Mouse (Mus musculus) heart, embryonic 10.5 days (tissue): ENCODE measurements around the gene Dph3. TPM values are rescaled to one million over a fixed set of nuclear protein-coding genes. Genes with fewer than 3 reads are reported as not detected.

Source experiments
- DNase-seq: peaks from one replicate; pipeline ENCODE4 v3.0.0-alpha.2; 2017; ENCODE audit warnings: low spot score
- H3K27ac ChIP-seq: fragments of 300-500 bp; sonication (generic); 2 replicates; pipeline ENCODE4 v1.5.1; 2016; ENCODE audit warnings: mild to moderate bottlenecking
- H3K27me3 ChIP-seq: fragments of 300-500 bp; sonication (generic); 2 replicates; pipeline ENCODE4 v1.6.1; 2016; ENCODE audit warnings: mild to moderate bottlenecking; ENCODE audit not compliant: poor library complexity, insufficient read depth, severe bottlenecking
- H3K36me3 ChIP-seq: fragments of 300-500 bp; sonication (generic); 2 replicates; pipeline ENCODE4 v1.6.1; 2016; ENCODE audit warnings: mild to moderate bottlenecking, moderate library complexity
- H3K4me1 ChIP-seq: fragments of 300-500 bp; sonication (generic); 2 replicates; pipeline ENCODE4 v1.6.1; 2016; ENCODE audit warnings: mild to moderate bottlenecking
- H3K4me3 ChIP-seq: fragments of 300-500 bp; sonication (generic); 2 replicates; pipeline ENCODE4 v1.5.1; 2016; ENCODE audit warnings: mild to moderate bottlenecking, moderate library complexity
- H3K9me3 ChIP-seq: fragments of 300-500 bp; sonication (generic); 2 replicates; pipeline ENCODE4 v1.6.1; 2016; ENCODE audit warnings: mild to moderate bottlenecking, moderate library complexity
- WGBS: fragments of 180-500 bp; shearing (Covaris S2); methylation state at CpG from one replicate; pipeline ENCODE4 v1.1.7; 2016; 5-methylcytosine and 5-hydroxymethylcytosine counted together
- polyA plus RNA-seq: library from polyadenylated mRNA; unstranded; fragments of >200 nt; fragmentation: Nextera tagmentation; extraction: Ambion mirVana; gene quantifications from 2 replicates; pipeline ENCODE4 v1.2.1, GENCODE M21; 2016

Dph3 gene
- polyA plus RNA-seq, 1 experiment from 2014 or later: 90.6 TPM

- Histone ChIP-seq H3K27me3 (no peaks in the 10 kb centered on the region), H3K4me3 (no peak overlapping the region), H3K27ac (no peak overlapping the region), H3K4me1 (peaks cover 15% of the 10 kb centered on the region), H3K9me3 (no peaks in the 10 kb centered on the region), H3K36me3 (peaks cover 17% of the 10 kb centered on the region)
- DNase-seq: no peak
- WGBS: 44% methylated on average over 8 of the region's 8 CpGs
These were observed 8.5 kb downstream of the Dph3 start for GRCm38 (mm10) chr14:32076896-32077575.

DNA sequence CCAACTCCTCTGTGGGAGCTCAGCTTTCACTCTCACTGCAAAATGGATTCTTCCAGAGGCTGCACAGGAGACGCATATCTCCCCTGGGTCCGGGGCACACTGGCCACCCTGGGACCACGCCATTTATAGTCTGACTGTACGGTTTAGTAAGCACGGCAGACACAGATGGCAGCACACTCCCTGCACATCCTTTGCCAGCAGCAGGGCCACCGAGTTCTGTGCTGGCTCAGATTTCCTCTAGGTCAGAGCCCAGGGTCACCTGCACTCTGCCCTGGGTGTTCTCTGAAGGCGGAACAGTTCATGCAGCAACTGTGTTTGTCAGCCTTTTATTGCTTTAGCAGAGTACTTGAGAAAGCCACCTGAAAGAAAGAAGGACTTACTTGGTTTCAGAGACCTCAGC is 11.6 kb downstream of the Dph3 start:
- Histone ChIP-seq H3K4me3 (no peak overlapping the region), H3K9me3 (no peaks in the 10 kb centered on the region), H3K4me1 (peaks cover 15% of the 10 kb centered on the region), H3K36me3 (no peaks in the 10 kb centered on the region), H3K27me3 (no peaks in the 10 kb centered on the region), H3K27ac (peak overlapping the region; percentile 71)
- DNase-seq: no peak
- WGBS: 62% methylated on average over 7 of the region's 7 CpGs

GRCm38 (mm10) chr14:32073211-32073685 is 12.3 kb downstream of the Dph3 start:
- Histone ChIP-seq H3K4me3 (no peak overlapping the region), H3K27me3 (no peaks in the 10 kb centered on the region), H3K4me1 (peaks cover 15% of the 10 kb centered on the region), H3K27ac (peak overlapping the region; percentile 71), H3K36me3 (no peaks in the 10 kb centered on the region), H3K9me3 (no peaks in the 10 kb centered on the region)
- WGBS: 11% methylated on average over 8 of the region's 8 CpGs
- peak; percentile 91 for DNase-seq

DNA sequence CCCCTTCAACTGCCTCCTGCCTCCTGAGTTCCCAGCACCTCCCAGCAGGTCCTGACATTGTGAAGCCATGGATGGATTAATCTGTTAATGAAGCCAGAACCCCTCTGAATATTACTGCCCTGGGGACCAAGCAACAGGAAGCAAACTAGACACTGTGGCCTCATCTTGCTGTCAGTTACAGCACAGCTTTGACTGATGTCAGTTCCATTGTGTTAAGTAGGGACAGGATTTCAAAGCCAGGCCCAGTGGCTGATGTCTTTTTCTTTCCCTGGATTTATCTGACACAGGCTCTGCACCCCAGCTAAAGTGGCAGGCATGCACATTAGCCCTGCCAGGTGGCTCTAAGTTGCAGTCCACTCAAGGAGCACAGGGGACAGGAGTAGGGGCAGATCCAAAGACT is 12.7 kb downstream of the Dph3 start:
- H3K4me1 ChIP-seq: peaks cover 15% of the 10 kb centered on the region
- no peaks in the 10 kb centered on the region for H3K9me3 ChIP-seq
- H3K36me3 ChIP-seq: no peaks in the 10 kb centered on the region
- DNase-seq: peak; percentile 71
- no peak overlapping the region for H3K4me3 ChIP-seq
- peak overlapping the region; percentile 71 for H3K27ac ChIP-seq
- no peaks in the 10 kb centered on the region for H3K27me3 ChIP-seq

DNA sequence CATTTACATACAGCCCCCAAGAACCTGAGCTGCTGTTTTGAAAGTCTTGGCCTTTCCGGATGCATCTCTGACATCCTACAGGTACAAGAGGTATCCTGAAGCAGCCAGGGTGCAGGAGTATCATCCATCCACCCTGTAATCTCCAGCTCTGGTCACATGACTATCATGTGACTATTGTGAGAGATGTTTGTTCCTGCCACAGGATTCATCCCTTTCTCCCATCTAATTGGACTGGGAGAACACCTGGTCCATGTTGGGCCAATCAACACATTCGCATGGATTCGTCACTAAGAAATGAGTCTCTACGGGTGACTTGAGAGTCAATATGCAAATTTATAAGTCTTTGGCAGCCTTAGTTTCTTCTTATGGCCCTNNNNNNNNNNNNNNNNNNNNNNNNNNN is 24.1 kb downstream of the Dph3 start:
- 85% methylated on average over 4 of the region's 4 CpGs for WGBS
- H3K36me3 ChIP-seq: no peaks in the 10 kb centered on the region
- H3K27me3 ChIP-seq: no peaks in the 10 kb centered on the region
- H3K4me3 ChIP-seq: no peak overlapping the region
- H3K9me3 ChIP-seq: peaks cover 3% of the 10 kb centered on the region; the same call in 1 of the 2 replicates
- H3K4me1 ChIP-seq: no peaks in the 10 kb centered on the region
- DNase-seq: no peak
- no peak overlapping the region for H3K27ac ChIP-seq

DNA sequence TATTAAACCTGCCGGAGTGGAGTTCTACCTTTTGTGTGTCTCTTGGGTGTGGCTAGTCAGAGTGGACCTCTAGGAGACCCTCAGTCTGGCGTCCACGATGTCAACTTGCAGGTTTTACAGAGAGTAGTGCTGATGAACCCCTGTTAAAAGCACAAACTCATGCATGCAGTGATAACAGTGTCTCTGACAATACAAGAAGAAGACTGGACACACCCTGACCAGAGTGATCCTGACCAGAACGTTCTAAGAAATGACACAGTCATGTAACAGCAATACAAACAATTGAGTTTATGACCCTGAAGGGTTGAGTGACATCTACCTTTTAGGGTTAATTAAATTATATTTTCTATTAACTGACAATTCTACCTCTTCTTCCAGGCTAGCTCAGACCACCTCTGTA is 27.9 kb downstream of the Dph3 start:
- Histone ChIP-seq H3K4me3 (no peak overlapping the region), H3K9me3 (no peaks in the 10 kb centered on the region), H3K27me3 (no peaks in the 10 kb centered on the region), H3K4me1 (peaks cover 24% of the 10 kb centered on the region), H3K27ac (no peak overlapping the region), H3K36me3 (no peaks in the 10 kb centered on the region)
- 69% methylated on average over 4 of the region's 4 CpGs for WGBS
- DNase-seq: no peak

- H3K9me3 ChIP-seq: no peaks in the 10 kb centered on the region
- H3K4me3 ChIP-seq: no peak overlapping the region
- no peaks in the 10 kb centered on the region for H3K27me3 ChIP-seq
- H3K4me1 ChIP-seq: peaks cover 24% of the 10 kb centered on the region
- H3K27ac ChIP-seq: peak overlapping the region; percentile 84; the same call in 1 of the 2 replicates
- no peaks in the 10 kb centered on the region for H3K36me3 ChIP-seq
- DNase-seq: no peak
- 97% methylated on average over 2 of the region's 2 CpGs for WGBS
These were observed 28.9 kb downstream of the Dph3 start for GRCm38 (mm10) chr14:32056675-32057074.

GRCm38 (mm10) chr14:32055781-32056180 is 29.7 kb downstream of the Dph3 start:
- H3K36me3 ChIP-seq: no peaks in the 10 kb centered on the region
- whole genome bisulfite sequencing: 24% methylated on average over 8 of the region's 8 CpGs
- H3K4me3 ChIP-seq: 0 out of 2 replicates have a peak overlapping the region, but pooled peaks have one; percentile 2
- no peaks in the 10 kb centered on the region for H3K9me3 ChIP-seq
- H3K27ac ChIP-seq: peak overlapping the region; percentile 84
- H3K27me3 ChIP-seq: no peaks in the 10 kb centered on the region
- DNase-seq: no peak
- H3K4me1 ChIP-seq: peaks cover 24% of the 10 kb centered on the region

- DNase-seq: no peak
- Histone ChIP-seq H3K27ac (peak overlapping the region; percentile 84), H3K9me3 (no peaks in the 10 kb centered on the region), H3K27me3 (no peaks in the 10 kb centered on the region), H3K36me3 (no peaks in the 10 kb centered on the region), H3K4me1 (peaks cover 31% of the 10 kb centered on the region), H3K4me3 (no peak overlapping the region)
- 49% methylated on average over 10 of the region's 10 CpGs for WGBS
These were observed 30.7 kb downstream of the Dph3 start for GRCm38 (mm10) chr14:32054788-32055187.

GRCm38 (mm10) chr14:32053895-32054294 is 31.6 kb downstream of the Dph3 start:
- Histone ChIP-seq H3K4me3 (no peak overlapping the region), H3K9me3 (no peaks in the 10 kb centered on the region), H3K36me3 (no peaks in the 10 kb centered on the region), H3K27me3 (no peaks in the 10 kb centered on the region), H3K27ac (peak overlapping the region; percentile 84; the same call in 1 of the 2 replicates), H3K4me1 (peaks cover 33% of the 10 kb centered on the region)
- WGBS: 56% methylated on average over 5 of the region's 5 CpGs
- peak; percentile 85 for DNase-seq

DNA sequence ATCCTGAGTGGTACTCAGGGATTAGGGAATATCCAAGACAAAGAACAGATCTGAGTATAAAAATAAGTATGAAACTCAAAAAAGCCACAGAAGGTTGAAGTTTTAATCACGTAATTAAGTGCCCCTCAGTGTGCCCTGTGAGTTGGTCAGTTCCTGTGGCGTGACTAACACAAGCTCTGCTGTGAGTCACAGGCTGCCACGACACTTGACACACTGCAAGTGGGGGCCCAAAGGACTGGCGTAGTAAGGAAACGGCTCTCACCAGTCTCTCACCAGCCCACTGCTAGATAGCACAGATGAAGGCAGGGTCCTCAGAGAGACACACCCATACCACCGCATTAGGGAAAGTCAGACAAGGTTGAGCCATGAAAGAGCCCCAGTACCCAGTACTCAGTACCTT is 35.4 kb downstream of the Dph3 start:
- H3K36me3 ChIP-seq: no peaks in the 10 kb centered on the region
- H3K27ac ChIP-seq: no peak overlapping the region
- H3K27me3 ChIP-seq: no peaks in the 10 kb centered on the region
- H3K4me3 ChIP-seq: no peak overlapping the region
- no peak for DNase-seq
- peaks cover 36% of the 10 kb centered on the region for H3K4me1 ChIP-seq
- 49% methylated on average over 6 of the region's 6 CpGs for WGBS
- H3K9me3 ChIP-seq: no peaks in the 10 kb centered on the region

DNA sequence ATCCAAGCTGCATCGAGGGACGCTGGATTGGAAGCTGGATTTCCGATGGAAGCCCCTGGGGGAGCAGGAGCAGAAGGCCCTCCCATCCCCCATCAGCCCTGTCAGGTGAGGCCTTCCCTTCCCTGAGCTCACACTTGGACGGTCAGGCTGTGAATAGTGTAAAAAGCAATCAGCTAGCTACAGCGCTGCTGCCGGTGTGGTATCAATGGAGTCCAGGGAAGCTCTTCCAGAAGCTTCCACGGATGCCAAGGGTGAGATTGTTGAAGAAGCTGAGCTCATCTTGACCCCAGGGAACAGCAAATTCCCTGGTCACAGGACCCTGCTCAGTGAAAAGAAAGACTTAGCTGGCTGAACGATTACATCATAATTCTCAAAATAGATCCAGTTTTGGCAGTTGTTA is 39.2 kb downstream of the Dph3 start:
- H3K4me1 ChIP-seq: peaks cover 32% of the 10 kb centered on the region
- H3K27ac ChIP-seq: peak overlapping the region; percentile 1; the same call in 1 of the 2 replicates
- no peaks in the 10 kb centered on the region for H3K27me3 ChIP-seq
- no peaks in the 10 kb centered on the region for H3K36me3 ChIP-seq
- H3K4me3 ChIP-seq: no peak overlapping the region
- 65% methylated on average over 8 of the region's 8 CpGs for WGBS
- DNase-seq: no peak
- no peaks in the 10 kb centered on the region for H3K9me3 ChIP-seq

GRCm38 (mm10) chr14:32042108-32042507 is 43.4 kb downstream of the Dph3 start:
- 41% methylated on average over 5 of the region's 5 CpGs for WGBS
- peaks cover 39% of the 10 kb centered on the region for H3K4me1 ChIP-seq
- no peak overlapping the region for H3K4me3 ChIP-seq
- H3K36me3 ChIP-seq: peaks cover 4% of the 10 kb centered on the region; the same call in 1 of the 2 replicates
- no peaks in the 10 kb centered on the region for H3K27me3 ChIP-seq
- H3K9me3 ChIP-seq: no peaks in the 10 kb centered on the region
- peak overlapping the region; percentile 29; the same call in 1 of the 2 replicates for H3K27ac ChIP-seq
- DNase-seq: no peak
